Mouse (Mus musculus) kidney, embryonic 14.5 days (tissue): ENCODE data around the gene Gnrhr. TPM values are rescaled to one million over a fixed set of nuclear protein-coding genes. Genes with fewer than 3 reads are reported as not detected.

Experiments
- ATAC-seq: fragments of 200-750 bp; cut with Nextera tagmentation; 2 replicates; pipeline ENCODE4 v1.8.0; 2017; ENCODE audit warnings: moderate number of reproducible peaks, mild to moderate bottlenecking, moderate TSS enrichment, moderate library complexity; ENCODE audit not compliant: low FRiP score, low TSS enrichment
- H3K27ac ChIP-seq: fragments of 300-500 bp; sonication (generic); 2 replicates; pipeline ENCODE4 v1.5.1; 2014; ENCODE audit warnings: low read depth, mild to moderate bottlenecking, low read length, moderate library complexity, mixed read lengths
- H3K27me3 ChIP-seq: fragments of 300-500 bp; sonication (generic); 2 replicates; pipeline ENCODE4 v1.6.1; 2014; ENCODE audit warnings: mild to moderate bottlenecking, low read length; ENCODE audit not compliant: control insufficient read depth, insufficient read depth
- H3K36me3 ChIP-seq: fragments of 300-500 bp; sonication (generic); 2 replicates; pipeline ENCODE4 v1.6.1; 2014; ENCODE audit warnings: low read length, mixed read lengths; ENCODE audit not compliant: control insufficient read depth, insufficient read depth
- H3K4me1 ChIP-seq: fragments of 300-500 bp; sonication (generic); 2 replicates; pipeline ENCODE4 v1.6.1; 2014; ENCODE audit warnings: low read length, mixed read lengths; ENCODE audit not compliant: control insufficient read depth, insufficient read depth
- H3K4me2 ChIP-seq: fragments of 300-500 bp; sonication (generic); replicated peaks from 2 replicates; pipeline ENCODE4 v1.6.1; 2014; ENCODE audit warnings: low read depth, mild to moderate bottlenecking, low read length
- H3K4me3 ChIP-seq: fragments of 300-500 bp; sonication (generic); 2 replicates; pipeline ENCODE4 v1.5.1; 2014; ENCODE audit warnings: mild to moderate bottlenecking, low read length
- H3K9ac ChIP-seq: fragments of 300-500 bp; sonication (generic); 2 replicates; pipeline ENCODE4 v1.6.1; 2014; ENCODE audit warnings: low read depth, mild to moderate bottlenecking, low read length, moderate library complexity
- H3K9me3 ChIP-seq: fragments of 300-500 bp; sonication (generic); 2 replicates; pipeline ENCODE4 v1.6.1; 2016; ENCODE audit warnings: low read length; ENCODE audit not compliant: control insufficient read depth
- WGBS: fragments of 180-500 bp; shearing (Covaris S2); extraction: QIAGEN DNeasy Blood & Tissue Kit; methylation state at CpG from one replicate; pipeline ENCODE4 v1.1.7; 2014; 5-methylcytosine and 5-hydroxymethylcytosine counted together
- polyA plus RNA-seq: library from polyadenylated mRNA; unstranded; fragments of >200 nt; fragmentation: Nextera tagmentation; extraction: Ambion mirVana; gene quantifications from 2 replicates; pipeline ENCODE4 v1.2.1, GENCODE M21; 2014

Gnrhr gene
- not detected in 2 replicates for polyA plus RNA-seq

GRCm38 (mm10) chr5:86197801-86198200, at the start of gene Gnrhr:
Gnrhr (minus strand) TSS chr5:86197901.
- 92% methylated on average over 10 of the region's 10 CpGs for WGBS
- H3K4me1 ChIP-seq: no peaks in the 10 kb centered on the region
- no peak for ATAC-seq

GRCm38 (mm10) chr5:86246559-86246958, 48.9 kb upstream of the Gnrhr start:
- Histone ChIP-seq H3K27me3 (no peaks in the 10 kb centered on the region), H3K4me2 (no peak overlapping the region), H3K9me3 (no peaks in the 10 kb centered on the region), H3K27ac (no peak overlapping the region), H3K9ac (no peak overlapping the region), H3K36me3 (no peaks in the 10 kb centered on the region), H3K4me3 (no peak overlapping the region), H3K4me1 (no peaks in the 10 kb centered on the region)
- ATAC-seq: no peak
- WGBS: 94% methylated on average over 11 of the region's 11 CpGs

More at GRCm38 (mm10) chr5:86197801-86198200, at the start of gene Gnrhr:
- Histone ChIP-seq H3K4me3 (no peak within 1 kb of the TSS), H3K4me2 (no peak within 1 kb of the TSS), H3K9me3 (no peaks in the 10 kb centered on the region), H3K36me3 (no peaks in the 10 kb centered on the region), H3K27ac (no peak within 1 kb of the TSS), H3K9ac (no peak within 1 kb of the TSS), H3K27me3 (no peaks in the 10 kb centered on the region)

GRCm38 (mm10) chr5:86244880-86245279, 47.2 kb upstream of the Gnrhr start:
- H3K4me2 ChIP-seq: no peak overlapping the region
- H3K4me1 ChIP-seq: no peaks in the 10 kb centered on the region
- 35% methylated on average over 1 of the region's 1 CpGs for WGBS
- ATAC-seq: no peak
- no peak overlapping the region for H3K27ac ChIP-seq
- no peaks in the 10 kb centered on the region for H3K36me3 ChIP-seq
- no peak overlapping the region for H3K4me3 ChIP-seq
- H3K9ac ChIP-seq: no peak overlapping the region
- H3K9me3 ChIP-seq: no peaks in the 10 kb centered on the region
- no peaks in the 10 kb centered on the region for H3K27me3 ChIP-seq

- Histone ChIP-seq H3K9ac (no peak overlapping the region), H3K4me3 (no peak overlapping the region), H3K27ac (no peak overlapping the region), H3K9me3 (no peaks in the 10 kb centered on the region), H3K36me3 (no peaks in the 10 kb centered on the region), H3K4me1 (no peaks in the 10 kb centered on the region), H3K4me2 (no peak overlapping the region), H3K27me3 (no peaks in the 10 kb centered on the region)
- ATAC-seq: no peak
- 80% methylated on average over 3 of the region's 3 CpGs for WGBS
Measured at GRCm38 (mm10) chr5:86244275-86244674, 46.6 kb upstream of the Gnrhr start.

- Histone ChIP-seq H3K4me2 (no peak overlapping the region), H3K36me3 (no peaks in the 10 kb centered on the region), H3K9ac (no peak overlapping the region), H3K4me3 (no peak overlapping the region), H3K27ac (no peak overlapping the region), H3K4me1 (no peaks in the 10 kb centered on the region), H3K27me3 (no peaks in the 10 kb centered on the region), H3K9me3 (no peaks in the 10 kb centered on the region)
- 77% methylated on average over 5 of the region's 5 CpGs for WGBS
- ATAC-seq: no peak
Measured at GRCm38 (mm10) chr5:86227156-86227853, 29.6 kb upstream of the Gnrhr start.

GRCm38 (mm10) chr5:86191356-86191755, 6.3 kb downstream of the Gnrhr start:
- WGBS: 14% methylated on average over 4 of the region's 4 CpGs
- Histone ChIP-seq H3K36me3 (no peaks in the 10 kb centered on the region), H3K4me3 (no peak overlapping the region), H3K27me3 (no peaks in the 10 kb centered on the region), H3K9me3 (no peaks in the 10 kb centered on the region), H3K4me1 (no peaks in the 10 kb centered on the region), H3K27ac (no peak overlapping the region), H3K9ac (no peak overlapping the region), H3K4me2 (no peak overlapping the region)
- no peak for ATAC-seq

GRCm38 (mm10) chr5:86190770-86191169, 6.9 kb downstream of the Gnrhr start:
- no peak overlapping the region for H3K4me3 ChIP-seq
- 25% methylated on average over 5 of the region's 5 CpGs for WGBS
- ATAC-seq: no peak

GRCm38 (mm10) chr5:86190290-86190689, 7.4 kb downstream of the Gnrhr start:
- Histone ChIP-seq H3K27ac (no peak overlapping the region), H3K36me3 (no peaks in the 10 kb centered on the region), H3K27me3 (no peaks in the 10 kb centered on the region), H3K4me1 (no peaks in the 10 kb centered on the region), H3K9ac (no peak overlapping the region), H3K9me3 (no peaks in the 10 kb centered on the region), H3K4me2 (no peak overlapping the region), H3K4me3 (no peak overlapping the region)
- no peak for ATAC-seq
- 49% methylated on average over 15 of the region's 15 CpGs for WGBS

More at GRCm38 (mm10) chr5:86190770-86191169, 6.9 kb downstream of the Gnrhr start:
- no peaks in the 10 kb centered on the region for H3K4me1 ChIP-seq
- H3K27ac ChIP-seq: no peak overlapping the region
- no peak overlapping the region for H3K4me2 ChIP-seq
- no peaks in the 10 kb centered on the region for H3K9me3 ChIP-seq
- no peaks in the 10 kb centered on the region for H3K36me3 ChIP-seq
- H3K27me3 ChIP-seq: no peaks in the 10 kb centered on the region
- H3K9ac ChIP-seq: no peak overlapping the region

GRCm38 (mm10) chr5:86187441-86187840, 10.3 kb downstream of the Gnrhr start:
- no peak for ATAC-seq
- Histone ChIP-seq H3K27me3 (no peaks in the 10 kb centered on the region), H3K4me1 (no peaks in the 10 kb centered on the region), H3K4me3 (no peak overlapping the region), H3K9ac (no peak overlapping the region), H3K9me3 (no peaks in the 10 kb centered on the region), H3K27ac (no peak overlapping the region), H3K4me2 (no peak overlapping the region), H3K36me3 (no peaks in the 10 kb centered on the region)
- 79% methylated on average over 6 of the region's 6 CpGs for WGBS
